Mouse (Mus musculus): ENCODE data around the gene Bub1b.

- no peak for TF ChIP-seq CTCF (IDR thresholded peaks at IDR 0.05)
- TF ChIP-seq EP300 (IDR thresholded peaks at IDR 0.05), result no peak
These were observed 67.6 kb downstream of the Bub1b start for GRCm38 (mm10) chr2:118665616-118666015.

All from lung, postnatal 0 days (tissue).